Mouse (Mus musculus): ENCODE results near the gene Gtf2h1. TPM values are rescaled to one million over a fixed set of nuclear protein-coding genes. Genes with fewer than 3 reads are reported as not detected.
A peak's percentile ranks its signal among the peaks of the same experiment; 100 is the strongest.
"Not testable (repeated sequence)": the region's sequence is repeated elsewhere in the genome, so short reads cannot be mapped to it uniquely, and the experiment has no call there.

Gene Gtf2h1
- 10 to 100 TPM; 38.4 to 40.8 TPM for total RNA-seq (2021)

DNA sequence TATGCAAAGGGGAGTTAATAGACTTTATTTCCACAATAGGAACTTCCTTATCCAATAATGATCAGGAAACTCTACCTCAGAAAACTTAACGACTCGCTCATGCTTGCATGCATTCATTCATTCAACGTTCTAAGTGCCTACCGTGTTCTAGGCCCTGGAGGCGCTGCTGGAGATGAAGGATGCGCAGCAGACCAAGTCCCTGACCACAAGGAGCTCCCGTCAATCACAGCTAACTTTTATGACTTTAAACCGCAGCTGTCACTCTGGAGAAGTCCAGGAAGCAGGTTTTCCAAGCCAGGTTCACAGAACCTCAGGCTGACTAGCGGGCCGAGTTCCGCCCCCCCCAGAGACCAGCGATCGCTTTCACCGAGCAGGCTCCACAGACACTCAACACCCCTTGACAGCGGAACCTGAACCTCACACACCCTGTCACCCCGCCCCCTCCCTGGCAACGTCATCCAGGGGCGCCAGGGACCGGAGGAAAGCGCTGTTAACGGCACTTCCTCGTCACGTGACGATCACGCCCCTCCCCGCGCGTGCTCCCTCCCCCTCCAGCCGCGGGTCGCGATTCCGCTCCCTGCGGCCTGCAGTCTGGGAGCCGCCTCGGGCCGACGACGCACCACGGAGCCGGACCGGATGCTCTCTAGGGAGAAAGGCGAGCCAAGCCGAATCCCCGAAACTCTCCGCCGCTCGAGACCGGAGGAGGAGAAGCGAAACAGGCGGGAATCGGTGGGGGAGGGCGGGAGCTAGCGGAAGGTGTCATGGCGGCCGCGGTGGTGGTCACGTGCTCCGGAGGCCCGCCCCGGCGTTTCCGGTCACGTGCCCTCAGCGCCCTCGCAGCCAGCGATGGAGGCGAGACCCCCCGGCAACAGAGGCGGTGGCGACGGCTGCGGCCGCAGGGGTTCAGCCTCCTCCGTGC, at the start of gene Gtf2h1, which contains the start of gene Hps5:
TSS of gene Gtf2h1 (plus strand) at position 817 of the 919 bp plus-strand sequence.
TSS of gene Hps5 (minus strand) at position 778 of the 919 bp plus-strand sequence.
- peak; percentile 95 to 99 for DNase-seq (ENCODE audit: extremely low spot score in 1 of 2, low spot score in 2 of 2)
- intact Hi-C loops (cut with DNase I): no loop called here

- DNase-seq (ENCODE audit: extremely low spot score in 1 of 2, low spot score in 2 of 2): no peak
- intact Hi-C loops (cut with DNase I): no loop called here
These were observed 49.5 kb upstream of the Gtf2h1 start for GRCm38 (mm10) chr7:46746381-46746780.

- intact Hi-C loops (cut with DNase I): no loop called here
- no peak for DNase-seq (ENCODE audit: extremely low spot score in 1 of 2, low spot score in 2 of 2)
These were observed 47.4 kb upstream of the Gtf2h1 start for GRCm38 (mm10) chr7:46748459-46748858.

GRCm38 (mm10) chr7:46751490-46751889, 44.4 kb upstream of the Gtf2h1 start, which contains the start of gene Saa2:
Saa2 (plus strand) TSS chr7:46751790.
- no peak for DNase-seq (ENCODE audit: extremely low spot score in 1 of 2, low spot score in 2 of 2)
- intact Hi-C loops (cut with DNase I): no loop called here

DNA sequence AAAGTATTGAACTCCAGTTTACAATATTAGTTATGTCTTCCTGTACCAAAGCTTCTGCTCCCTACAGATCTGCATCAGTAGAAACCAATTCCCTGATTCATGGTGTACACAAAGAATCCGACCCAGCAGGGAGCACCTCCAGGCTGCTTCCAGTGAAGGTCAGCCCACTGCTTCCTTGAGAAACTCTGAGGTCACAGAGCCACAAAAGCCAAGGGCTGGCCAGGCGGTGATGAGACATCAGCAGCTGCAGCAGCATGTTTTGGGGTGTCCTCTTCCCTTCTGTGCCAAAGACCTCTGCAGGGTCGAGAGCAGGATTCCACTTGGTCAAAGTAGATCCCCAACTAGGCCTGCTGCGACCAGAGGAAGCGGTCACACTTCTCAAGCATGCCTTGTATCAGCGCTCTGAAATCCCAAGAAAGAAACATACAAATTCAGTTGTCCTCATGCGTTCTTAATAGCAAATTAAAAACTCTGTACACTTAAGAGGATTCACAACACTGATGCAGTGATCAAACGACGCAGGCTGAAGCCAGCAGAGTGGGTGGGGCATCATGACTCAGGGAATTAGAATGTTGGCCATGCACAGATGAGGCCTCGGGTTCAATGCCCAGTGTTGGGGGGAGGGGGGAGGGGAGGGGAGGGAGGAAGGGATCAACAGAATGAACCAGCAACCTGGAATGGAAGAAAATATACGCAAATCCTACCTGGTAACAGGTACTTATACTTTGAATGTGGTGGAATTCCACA, 34.7 kb upstream of the Gtf2h1 start:
- intact Hi-C loops (cut with DNase I): no loop called here
- DNase-seq (ENCODE audit: extremely low spot score in 1 of 2, low spot score in 2 of 2): no peak

GRCm38 (mm10) chr7:46762601-46763000, 33.3 kb upstream of the Gtf2h1 start:
- no peak for DNase-seq (ENCODE audit: extremely low spot score in 1 of 2, low spot score in 2 of 2)
- intact Hi-C loops (cut with DNase I): no loop called here

- intact Hi-C loops (cut with DNase I): no loop called here
These were observed 31.2 kb upstream of the Gtf2h1 start for GRCm38 (mm10) chr7:46764672-46765071.

GRCm38 (mm10) chr7:46767371-46767770, 28.5 kb upstream of the Gtf2h1 start:
- intact Hi-C loops (cut with DNase I): no loop called here
- no peak for DNase-seq (ENCODE audit: extremely low spot score in 1 of 2, low spot score in 2 of 2)

More at GRCm38 (mm10) chr7:46764672-46765071, 31.2 kb upstream of the Gtf2h1 start:
- no peak for DNase-seq (ENCODE audit: extremely low spot score in 1 of 2, low spot score in 2 of 2)

DNA sequence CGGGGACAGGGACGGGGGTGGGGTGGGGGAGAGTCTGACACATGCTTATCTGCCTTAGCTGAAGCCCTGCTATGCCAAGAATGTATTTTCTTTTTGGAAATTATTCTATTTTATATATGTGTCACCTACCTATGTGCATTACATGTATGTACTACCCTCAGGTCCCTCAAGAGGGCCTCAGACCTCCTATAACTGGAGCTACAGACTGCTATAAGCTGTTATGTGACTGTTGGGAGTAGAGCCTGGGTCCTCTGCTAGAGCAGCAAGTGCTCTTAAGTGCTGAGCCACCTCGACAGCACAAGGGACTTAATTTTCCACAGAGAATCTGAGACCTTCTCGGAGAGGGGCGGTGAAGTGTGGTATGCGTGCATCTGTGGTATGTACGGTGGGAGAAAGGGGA, 27.5 kb upstream of the Gtf2h1 start:
- intact Hi-C loops (cut with DNase I): no loop called here
- DNase-seq (ENCODE audit: extremely low spot score in 1 of 2, low spot score in 2 of 2): no peak

DNA sequence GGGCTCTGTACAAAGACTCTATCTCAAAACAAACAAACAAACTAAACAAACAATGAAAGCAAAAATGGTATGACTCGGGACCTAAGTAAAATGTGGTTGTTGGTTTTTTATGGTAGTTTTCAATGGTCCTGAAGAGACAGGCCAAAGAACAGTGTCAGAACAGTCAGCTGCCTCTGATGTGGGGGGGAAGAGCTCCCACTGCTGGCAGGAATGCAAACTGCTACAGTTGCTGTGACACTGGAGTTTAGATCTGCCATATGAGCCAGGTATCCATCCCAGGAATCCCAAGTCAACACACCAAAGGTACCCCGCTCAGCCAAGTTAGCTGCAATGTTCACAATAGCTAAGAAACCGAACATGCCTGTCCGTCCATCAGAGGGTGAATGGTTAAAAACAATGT, 25.2 kb upstream of the Gtf2h1 start:
- intact Hi-C loops (cut with DNase I): loop anchor here (5.0 to 10.0 kb wide), 3 partner anchors 42 to 136 kb away; partner anchors contain the start of genes Saal1 and Sergef

GRCm38 (mm10) chr7:46789177-46789849, 6.6 kb upstream of the Gtf2h1 start:
- DNase-seq (ENCODE audit: extremely low spot score in 1 of 2, low spot score in 2 of 2): no peak
- intact Hi-C loops (cut with DNase I): no loop called here

More for the DNA sequence above, 25.2 kb upstream of the Gtf2h1 start:
- peak in 1 of 2 experiments; percentile 16 for DNase-seq (ENCODE audit: extremely low spot score in 1 of 2, low spot score in 2 of 2)

- no peak for DNase-seq (ENCODE audit: extremely low spot score in 1 of 2, low spot score in 2 of 2)
- intact Hi-C loops (cut with DNase I): no loop called here
These were observed 2.0 kb upstream of the Gtf2h1 start for GRCm38 (mm10) chr7:46793871-46794270.

DNA sequence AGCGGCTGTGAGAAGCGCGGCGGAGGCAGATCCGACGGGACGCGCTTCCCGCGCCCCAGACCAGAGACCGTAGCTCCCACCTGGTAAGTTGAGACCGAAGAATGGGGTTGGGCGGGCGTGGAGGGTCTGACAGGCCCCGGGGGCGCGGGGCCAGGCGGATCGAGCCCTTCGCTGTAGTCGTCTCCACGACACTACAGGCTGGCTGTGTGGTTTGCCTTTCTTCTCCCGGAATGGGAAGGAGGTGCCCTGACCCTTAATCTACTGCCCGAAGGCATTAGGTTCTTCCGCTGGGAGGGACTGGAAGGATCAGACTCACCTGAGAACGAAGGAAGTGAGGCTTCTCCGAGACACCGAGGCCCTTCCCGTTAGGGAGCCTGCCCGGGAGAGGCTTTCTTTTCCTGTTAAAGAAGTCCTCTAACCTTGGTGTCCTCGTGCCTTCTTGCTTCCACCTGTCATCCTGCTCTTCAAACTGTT, 340 bp downstream of the Gtf2h1 start:
- intact Hi-C loops (cut with DNase I): no loop called here
- no peak for DNase-seq (ENCODE audit: extremely low spot score in 1 of 2, low spot score in 2 of 2)

GRCm38 (mm10) chr7:46796779-46797178, 876 bp downstream of the Gtf2h1 start:
- intact Hi-C loops (cut with DNase I): no loop called here
- no peak for DNase-seq (ENCODE audit: extremely low spot score in 1 of 2, low spot score in 2 of 2)

DNA sequence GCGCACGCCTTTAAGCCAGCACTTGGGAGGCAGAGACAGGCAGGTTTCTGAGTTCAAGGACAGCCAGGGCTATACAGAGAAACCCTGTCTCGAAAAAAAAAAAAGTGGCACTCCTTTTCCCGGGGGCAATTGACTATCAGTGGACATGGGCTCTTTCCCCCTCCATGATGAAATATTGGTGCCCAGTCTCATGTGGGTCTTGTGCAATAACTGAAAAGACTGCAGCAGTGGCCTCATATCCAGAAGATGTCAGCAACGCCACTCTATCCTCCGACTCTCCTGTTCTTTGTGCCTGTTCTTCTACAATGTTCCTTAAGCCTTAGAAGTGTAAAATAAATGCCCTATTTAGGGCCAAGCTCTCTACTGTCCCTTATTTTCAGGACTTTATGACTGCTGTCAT, 14.4 kb downstream of the Gtf2h1 start:
- intact Hi-C loops (cut with DNase I): loop anchor here (5.0 kb wide), 1 partner anchor 38 kb away; no protein-coding TSS in a partner anchor
- no peak for DNase-seq (ENCODE audit: extremely low spot score in 1 of 2, low spot score in 2 of 2)

- intact Hi-C loops (cut with DNase I): loop anchor here (5.0 kb wide), 1 partner anchor 42 kb away; no protein-coding TSS in a partner anchor
- no peak for DNase-seq (ENCODE audit: extremely low spot score in 1 of 2, low spot score in 2 of 2)
These were observed 18.1 kb downstream of the Gtf2h1 start for GRCm38 (mm10) chr7:46814012-46814411.

DNA sequence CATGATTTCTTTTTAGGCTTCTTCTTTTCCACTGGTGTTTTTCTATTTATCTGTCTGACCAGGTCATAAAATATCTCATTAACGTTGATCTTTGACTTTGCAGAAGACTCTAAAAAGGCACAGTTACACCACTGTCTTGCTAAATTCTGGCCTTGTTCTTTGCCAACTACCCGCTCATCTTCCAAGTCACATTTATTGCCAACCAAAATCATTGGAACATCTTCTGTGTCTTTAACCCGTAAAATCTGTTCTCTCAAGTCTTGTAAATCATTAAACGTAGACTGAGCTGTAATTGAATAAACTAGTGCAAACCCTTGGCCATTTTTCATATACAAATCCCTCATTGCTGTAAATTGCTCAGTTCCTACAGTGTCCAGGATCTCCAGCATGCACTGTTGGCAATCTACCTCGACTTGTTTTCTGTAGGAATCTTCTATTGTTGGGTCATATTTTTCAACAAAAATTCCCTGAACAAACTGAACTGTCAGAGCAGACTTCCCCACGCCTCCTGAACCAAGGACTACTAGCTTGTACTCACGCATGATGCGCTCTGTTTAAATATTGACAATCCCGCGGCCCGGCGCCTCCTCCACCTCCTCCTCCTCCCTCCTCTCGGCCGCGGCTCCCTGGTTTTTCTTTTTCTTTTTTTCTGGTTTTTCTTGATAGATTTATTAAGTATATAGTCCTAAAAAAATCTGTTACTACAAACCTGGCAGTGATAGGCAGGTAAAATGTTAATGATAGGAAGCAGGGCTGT, 25.2 kb downstream of the Gtf2h1 start:
- intact Hi-C loops (cut with DNase I); DNase-seq (ENCODE audit: extremely low spot score in 1 of 2, low spot score in 2 of 2): not testable (repeated sequence)

All from left cerebral cortex, postnatal 10 days (tissue).